Mouse (Mus musculus): ENCODE data around the gene Olig3. TPM values are rescaled to one million over a fixed set of nuclear protein-coding genes. Genes with fewer than 3 reads are reported as not detected.

Gene Olig3
- polyA plus RNA-seq (2015; fragmentation: Nextera tagmentation; extraction: Ambion mirVana), result not detected in 2 replicates

GRCm38 (mm10) chr10:19356071-19356583 is at the start of gene Olig3:
Gene Olig3 (plus strand): TSS chr10:19356533.
- no peak for ATAC-seq (ENCODE audit: borderline replicate concordance, extremely low read depth, low FRiP score, low TSS enrichment)
- no peaks in the 10 kb centered on the region for H3K36me3 ChIP-seq
- H3K9ac ChIP-seq, result no peak within 1 kb of the TSS
- H3K27ac ChIP-seq, result no peak within 1 kb of the TSS
- H3K27me3 ChIP-seq, result peaks cover 98% of the 10 kb centered on the region
- H3K4me1 ChIP-seq, result 0 out of 2 replicates have a peak, but pooled peaks cover 9% of the 10 kb centered on the region
- no peaks in the 10 kb centered on the region for H3K9me3 ChIP-seq
- peak within 1 kb of the TSS; percentile 2; the same call in 1 of the 2 replicates for H3K4me2 ChIP-seq
- no peak within 1 kb of the TSS for H3K4me3 ChIP-seq
- WGBS, result 4% methylated on average over 9 of the region's 9 CpGs

DNA sequence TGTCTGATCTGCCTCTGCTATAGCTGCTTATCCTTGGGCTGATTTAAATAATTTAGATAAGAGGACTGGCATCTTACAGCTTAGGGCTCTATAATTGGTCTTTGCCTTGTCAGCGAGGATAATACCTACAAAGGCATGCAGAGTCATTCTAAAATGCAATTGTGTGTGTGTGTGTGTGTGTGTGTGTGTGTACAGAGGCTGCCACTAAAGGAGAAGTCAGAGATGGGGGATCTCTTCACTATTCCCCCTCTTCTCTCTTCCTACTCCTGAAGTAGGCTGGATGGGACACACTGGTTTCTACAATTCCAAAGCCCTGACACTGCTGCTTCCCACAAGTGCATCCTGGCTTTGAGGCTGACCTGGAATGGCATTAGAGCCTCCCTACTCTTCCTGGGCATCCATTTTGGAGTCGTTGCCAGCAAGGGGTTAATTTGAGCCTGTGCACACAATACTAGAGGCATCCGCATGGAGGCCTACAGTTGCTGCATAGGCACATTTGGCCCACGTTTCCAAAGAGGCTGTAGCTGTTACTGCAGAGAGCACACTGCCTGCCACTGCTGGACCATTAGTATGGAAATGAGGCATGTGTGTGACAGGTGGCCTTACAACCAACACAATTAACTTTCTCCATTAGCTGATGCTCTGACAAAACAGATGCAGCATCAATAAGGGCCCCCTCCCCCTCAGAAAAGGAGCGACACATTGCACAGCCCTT is 46.5 kb upstream of the Olig3 start:
- WGBS, result 32% methylated on average over 5 of the region's 5 CpGs
- Histone ChIP-seq H3K9me3 (no peaks in the 10 kb centered on the region), H3K27ac (no peak overlapping the region), H3K27me3 (no peaks in the 10 kb centered on the region), H3K4me1 (no peaks in the 10 kb centered on the region), H3K9ac (no peak overlapping the region), H3K4me2 (no peak overlapping the region), H3K4me3 (no peak overlapping the region), H3K36me3 (no peaks in the 10 kb centered on the region)
- ATAC-seq (ENCODE audit: borderline replicate concordance, extremely low read depth, low FRiP score, low TSS enrichment), result no peak

GRCm38 (mm10) chr10:19310471-19310870 is 45.9 kb upstream of the Olig3 start:
- Histone ChIP-seq H3K4me2 (no peak overlapping the region), H3K27me3 (no peaks in the 10 kb centered on the region), H3K4me1 (no peaks in the 10 kb centered on the region), H3K9me3 (no peaks in the 10 kb centered on the region), H3K36me3 (no peaks in the 10 kb centered on the region), H3K27ac (no peak overlapping the region), H3K4me3 (no peak overlapping the region), H3K9ac (no peak overlapping the region)
- WGBS, result 16% methylated on average over 5 of the region's 5 CpGs
- ATAC-seq (ENCODE audit: borderline replicate concordance, extremely low read depth, low FRiP score, low TSS enrichment), result no peak

- Histone ChIP-seq H3K9me3 (no peaks in the 10 kb centered on the region), H3K9ac (no peak overlapping the region), H3K36me3 (no peaks in the 10 kb centered on the region), H3K27me3 (no peaks in the 10 kb centered on the region), H3K4me3 (no peak overlapping the region), H3K4me1 (no peaks in the 10 kb centered on the region), H3K4me2 (no peak overlapping the region), H3K27ac (no peak overlapping the region)
- WGBS, result 72% methylated on average over 19 of the region's 19 CpGs
- no peak for ATAC-seq (ENCODE audit: borderline replicate concordance, extremely low read depth, low FRiP score, low TSS enrichment)
Measured at GRCm38 (mm10) chr10:19317962-19318812, 38.1 kb upstream of the Olig3 start.

- no peaks in the 10 kb centered on the region for H3K4me1 ChIP-seq
- H3K4me3 ChIP-seq, result no peak overlapping the region
- no peak overlapping the region for H3K27ac ChIP-seq
- H3K9me3 ChIP-seq, result no peaks in the 10 kb centered on the region
- no peak overlapping the region for H3K4me2 ChIP-seq
- WGBS, result 83% methylated on average over 2 of the region's 2 CpGs
- H3K27me3 ChIP-seq, result no peaks in the 10 kb centered on the region
- H3K36me3 ChIP-seq, result no peaks in the 10 kb centered on the region
- ATAC-seq (ENCODE audit: borderline replicate concordance, extremely low read depth, low FRiP score, low TSS enrichment), result no peak
- no peak overlapping the region for H3K9ac ChIP-seq
Measured at GRCm38 (mm10) chr10:19321781-19322180, 34.6 kb upstream of the Olig3 start.

DNA sequence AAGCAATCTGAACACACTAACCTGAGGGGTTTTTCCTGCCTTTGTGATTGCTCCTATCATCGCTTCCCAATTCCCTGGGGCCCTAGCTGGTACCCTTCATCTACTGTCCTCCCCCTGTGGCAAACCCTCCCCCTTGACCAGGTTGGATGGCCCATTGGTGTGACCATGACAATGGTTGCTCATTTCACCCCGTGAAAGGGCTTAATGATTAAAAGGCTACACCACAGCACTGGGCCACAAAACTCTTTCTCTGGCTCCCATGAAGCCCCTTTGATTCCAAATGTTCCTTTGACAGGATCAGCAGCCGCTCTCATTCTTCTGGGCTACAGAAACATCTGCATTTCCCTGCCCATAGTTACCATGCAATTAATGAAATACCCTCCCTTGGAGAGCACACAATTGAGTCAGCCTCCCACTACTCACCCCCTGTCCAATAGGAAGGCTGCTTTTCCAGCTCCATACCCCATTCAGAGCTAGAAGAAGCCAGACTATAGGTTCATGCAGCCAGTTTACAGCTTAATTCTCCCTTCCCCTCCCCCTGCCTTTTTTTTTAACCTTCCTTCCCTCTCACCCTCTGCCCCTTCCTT is 27.0 kb upstream of the Olig3 start:
- no peaks in the 10 kb centered on the region for H3K4me1 ChIP-seq
- no peaks in the 10 kb centered on the region for H3K9me3 ChIP-seq
- H3K27me3 ChIP-seq, result no peaks in the 10 kb centered on the region
- no peak overlapping the region for H3K27ac ChIP-seq
- no peak overlapping the region for H3K4me3 ChIP-seq
- no peak overlapping the region for H3K9ac ChIP-seq
- H3K4me2 ChIP-seq, result no peak overlapping the region
- ATAC-seq (ENCODE audit: borderline replicate concordance, extremely low read depth, low FRiP score, low TSS enrichment), result no peak
- 53% methylated on average over 3 of the region's 3 CpGs for WGBS
- H3K36me3 ChIP-seq, result no peaks in the 10 kb centered on the region

DNA sequence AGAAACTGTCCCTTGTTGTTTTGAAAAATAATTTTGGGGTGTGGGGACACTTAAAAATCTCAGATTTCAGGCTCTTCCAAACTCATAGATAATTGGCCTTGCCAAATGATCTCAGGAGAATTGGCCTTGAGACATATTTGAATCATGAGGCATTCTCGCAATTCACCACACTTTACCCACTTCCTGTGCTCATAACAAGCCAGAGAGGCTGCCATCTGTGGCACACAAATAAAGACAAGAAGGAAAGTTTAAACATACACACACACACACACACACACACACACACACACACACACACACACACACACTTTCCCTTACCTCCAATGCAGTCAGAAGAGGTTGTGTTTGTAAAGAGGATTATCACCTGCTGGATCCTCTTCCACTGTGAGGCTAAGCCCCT is 22.9 kb upstream of the Olig3 start:
- no peak for ATAC-seq (ENCODE audit: borderline replicate concordance, extremely low read depth, low FRiP score, low TSS enrichment)
- H3K9ac ChIP-seq, result no peak overlapping the region
- no peak overlapping the region for H3K4me2 ChIP-seq
- H3K36me3 ChIP-seq, result no peaks in the 10 kb centered on the region
- no peaks in the 10 kb centered on the region for H3K4me1 ChIP-seq
- H3K4me3 ChIP-seq, result no peak overlapping the region
- H3K27me3 ChIP-seq, result no peaks in the 10 kb centered on the region; the same call in 1 of the 2 replicates
- 47% methylated on average over 1 of the region's 1 CpGs for whole genome bisulfite sequencing
- no peaks in the 10 kb centered on the region for H3K9me3 ChIP-seq
- H3K27ac ChIP-seq, result no peak overlapping the region

GRCm38 (mm10) chr10:19338695-19339630 is 17.4 kb upstream of the Olig3 start:
- ATAC-seq (ENCODE audit: borderline replicate concordance, extremely low read depth, low FRiP score, low TSS enrichment), result no peak
- 11% methylated on average over 18 of the region's 18 CpGs for WGBS

DNA sequence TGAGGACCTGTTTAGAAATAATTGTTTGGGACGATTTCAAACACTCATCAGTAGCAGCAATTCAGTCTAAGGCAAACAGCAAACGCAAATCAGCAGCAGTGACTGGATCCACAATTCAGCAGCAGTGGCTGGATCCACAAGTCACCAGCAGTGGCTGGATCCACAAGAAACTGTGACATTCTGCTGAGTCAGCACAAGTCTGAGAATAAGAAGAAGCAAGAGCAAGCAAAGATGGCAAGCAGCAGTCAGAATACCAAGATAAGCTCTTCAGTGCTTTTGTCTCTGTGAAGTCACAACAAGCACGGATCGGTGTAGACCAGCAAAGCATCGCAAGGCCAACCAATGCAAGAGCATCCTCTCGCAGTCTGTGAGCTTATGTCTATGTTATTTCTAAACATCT is 12.3 kb upstream of the Olig3 start:
- 81% methylated on average over 6 of the region's 6 CpGs for WGBS
- Histone ChIP-seq H3K36me3 (no peaks in the 10 kb centered on the region), H3K4me2 (no peak overlapping the region), H3K4me1 (no peaks in the 10 kb centered on the region), H3K9me3 (no peaks in the 10 kb centered on the region), H3K4me3 (no peak overlapping the region), H3K9ac (no peak overlapping the region), H3K27me3 (peaks cover 53% of the 10 kb centered on the region), H3K27ac (no peak overlapping the region)
- no peak for ATAC-seq (ENCODE audit: borderline replicate concordance, extremely low read depth, low FRiP score, low TSS enrichment)

More at GRCm38 (mm10) chr10:19338695-19339630, 17.4 kb upstream of the Olig3 start:
- Histone ChIP-seq H3K36me3 (no peaks in the 10 kb centered on the region), H3K4me3 (no peak overlapping the region), H3K4me2 (no peak overlapping the region), H3K27ac (no peak overlapping the region), H3K27me3 (peaks cover 30% of the 10 kb centered on the region), H3K9me3 (no peaks in the 10 kb centered on the region), H3K4me1 (no peaks in the 10 kb centered on the region), H3K9ac (no peak overlapping the region)

DNA sequence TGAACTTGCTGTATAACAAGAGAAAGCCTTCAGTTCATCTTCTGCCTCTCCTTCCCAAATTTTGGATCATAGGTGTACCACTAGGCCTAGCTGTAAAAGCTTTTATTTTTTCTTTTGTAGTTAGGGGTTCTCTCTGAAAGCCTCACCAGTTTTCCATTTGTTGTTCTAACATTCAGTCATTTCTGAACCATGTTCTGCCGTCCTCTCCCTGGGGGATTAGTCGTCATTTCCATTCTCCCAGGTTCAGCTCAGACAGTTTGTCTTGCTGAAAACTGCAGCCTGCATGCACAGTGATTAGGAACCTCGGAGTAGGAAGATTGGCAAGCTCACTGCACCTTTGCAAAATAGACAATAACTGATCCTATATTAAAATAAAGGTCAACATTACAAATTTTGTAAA is 7.0 kb upstream of the Olig3 start:
- WGBS, result 49% methylated on average over 3 of the region's 3 CpGs
- no peak for ATAC-seq (ENCODE audit: borderline replicate concordance, extremely low read depth, low FRiP score, low TSS enrichment)
- peaks cover 70% of the 10 kb centered on the region for H3K27me3 ChIP-seq

More for the DNA sequence above, 7.0 kb upstream of the Olig3 start:
- no peaks in the 10 kb centered on the region for H3K36me3 ChIP-seq
- H3K27ac ChIP-seq, result no peak overlapping the region
- no peak overlapping the region for H3K4me3 ChIP-seq
- H3K4me1 ChIP-seq, result no peaks in the 10 kb centered on the region
- H3K4me2 ChIP-seq, result no peak overlapping the region
- no peaks in the 10 kb centered on the region for H3K9me3 ChIP-seq
- H3K9ac ChIP-seq, result no peak overlapping the region

All from lung, embryonic 15.5 days (tissue).